Mouse (Mus musculus): ENCODE measurements around the gene Foxn3. TPM values are rescaled to one million over a fixed set of nuclear protein-coding genes. Genes with fewer than 3 reads are reported as not detected.

Foxn3 gene
- total RNA-seq, 2 experiments from 2014 or later: 52.6 to 89.1 TPM

DNA sequence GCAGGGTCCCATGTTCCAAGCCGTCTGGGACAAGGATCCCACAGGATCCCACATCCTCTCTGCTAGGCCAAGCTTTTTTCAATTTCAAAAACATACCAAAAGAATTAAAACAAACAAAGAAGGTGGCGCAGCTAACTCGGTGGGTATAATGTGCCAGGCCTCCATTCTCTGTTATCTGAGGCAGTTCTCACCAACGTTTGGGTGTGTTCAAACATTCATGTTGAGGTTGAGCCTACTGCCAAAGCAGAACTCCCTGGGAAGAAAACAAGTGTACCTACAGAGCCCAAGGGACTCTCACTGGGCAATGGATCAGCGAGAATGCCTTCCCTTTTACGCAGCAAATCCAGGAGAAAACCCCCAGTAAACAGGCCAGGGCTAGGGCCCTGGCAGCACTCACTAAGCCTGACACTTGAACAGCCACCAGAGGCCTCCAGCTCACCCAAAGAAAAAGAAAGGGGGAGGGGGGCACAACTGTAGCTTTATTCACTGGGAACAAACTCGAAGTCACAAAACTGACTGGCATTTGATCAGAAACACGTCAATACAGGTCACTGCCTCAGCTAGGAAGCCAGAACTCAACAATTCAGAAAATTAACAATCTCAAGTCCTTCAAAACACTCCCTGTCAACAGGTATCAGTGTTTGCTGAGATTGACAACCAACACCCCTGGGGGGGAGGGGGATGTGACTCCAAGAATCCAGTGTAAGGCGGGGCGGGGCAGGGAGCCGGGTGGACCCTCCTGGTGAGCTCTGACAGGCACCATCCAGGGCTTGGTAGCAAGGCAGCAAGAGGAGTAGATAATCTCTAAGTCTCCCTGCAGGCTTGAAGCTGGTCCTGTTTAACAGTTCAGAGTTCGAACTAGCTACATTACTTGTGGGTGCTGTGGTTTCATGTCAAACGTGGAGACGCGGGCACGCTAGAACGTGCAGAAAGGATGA, 177.2 kb downstream of the Foxn3 start:
- DNase-seq: no peak

DNA sequence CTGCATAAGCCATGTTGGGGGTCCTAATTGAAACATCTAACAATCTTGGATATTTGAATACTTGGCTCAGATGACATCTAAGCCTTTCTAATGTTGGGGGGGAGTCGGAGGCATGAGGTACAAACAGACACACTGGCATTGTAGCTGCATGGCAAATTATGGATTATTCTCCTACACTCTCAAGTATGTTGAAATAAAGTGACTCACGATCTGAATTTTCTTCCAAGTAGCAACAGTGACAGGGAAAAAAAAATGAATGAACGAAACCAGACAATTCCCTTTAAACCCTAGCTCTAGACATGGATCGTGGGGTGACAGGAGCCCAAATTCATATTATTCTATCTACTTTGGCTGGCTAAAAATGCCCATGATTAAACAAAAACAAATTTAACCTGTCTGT, 178.3 kb downstream of the Foxn3 start:
- no peak for DNase-seq

- no peak for DNase-seq
Measured at GRCm38 (mm10) chr12:99381317-99381716, 182.1 kb downstream of the Foxn3 start.

DNA sequence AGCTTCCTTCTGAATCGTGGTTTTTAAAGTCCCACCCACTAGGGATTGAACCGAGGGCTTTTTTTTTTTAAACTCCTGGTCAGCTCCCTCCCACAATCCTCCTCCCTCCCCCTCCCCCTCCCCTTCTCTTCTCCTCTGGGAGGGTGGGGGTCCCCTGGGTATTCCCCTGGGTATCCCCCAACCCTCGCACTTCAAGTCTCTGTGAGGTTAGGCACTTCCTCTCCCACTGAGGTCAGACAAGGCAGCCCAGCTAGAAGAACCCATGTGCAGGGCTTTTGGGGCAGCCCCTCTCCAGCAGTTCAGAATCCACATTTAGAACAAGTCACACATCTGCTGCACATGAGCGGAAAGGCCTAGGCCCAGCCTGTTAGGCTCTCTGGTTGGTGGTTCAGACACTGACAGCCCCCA, 182.5 kb downstream of the Foxn3 start:
- DNase-seq: no peak

DNA sequence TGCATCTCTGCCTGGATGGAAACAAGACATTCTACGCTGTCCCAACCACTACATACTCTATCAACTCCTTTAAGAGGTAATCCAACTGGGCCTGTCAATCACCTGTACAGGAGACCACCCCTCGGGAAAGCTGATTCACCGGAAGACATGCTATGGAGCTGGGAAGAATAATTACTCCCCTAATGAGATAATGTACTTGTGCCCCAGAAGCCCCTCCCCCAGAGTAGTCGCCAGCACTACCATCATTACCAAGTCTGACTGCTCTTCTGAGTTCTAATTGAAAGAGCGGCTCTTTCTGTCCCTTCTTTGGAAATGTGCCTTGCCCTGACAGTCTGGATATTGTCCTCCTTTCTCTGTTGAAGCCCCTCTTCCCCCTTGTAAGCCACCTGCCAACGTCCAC, 183.3 kb downstream of the Foxn3 start:
- no peak for DNase-seq

GRCm38 (mm10) chr12:99378284-99378683, 185.1 kb downstream of the Foxn3 start:
- no peak for DNase-seq

DNA sequence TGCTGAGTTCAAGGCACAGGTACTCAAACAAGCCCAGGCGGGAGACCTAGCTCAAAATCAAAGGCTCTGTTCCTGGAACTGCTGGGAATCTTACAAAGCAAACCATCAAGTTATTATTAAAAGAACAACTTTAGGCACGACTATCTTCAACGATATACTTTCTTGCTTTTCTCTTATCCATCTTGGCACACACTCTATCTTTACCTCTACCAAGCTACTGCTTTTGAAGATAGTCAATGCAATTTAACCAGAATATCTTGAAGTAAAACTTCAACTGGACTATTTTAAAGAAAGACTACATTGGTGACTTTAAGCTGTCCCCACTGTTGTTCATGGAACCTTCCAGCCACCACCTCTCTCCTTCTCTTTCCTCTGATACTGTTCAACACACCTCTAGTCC, 185.7 kb downstream of the Foxn3 start:
- no peak for DNase-seq

DNA sequence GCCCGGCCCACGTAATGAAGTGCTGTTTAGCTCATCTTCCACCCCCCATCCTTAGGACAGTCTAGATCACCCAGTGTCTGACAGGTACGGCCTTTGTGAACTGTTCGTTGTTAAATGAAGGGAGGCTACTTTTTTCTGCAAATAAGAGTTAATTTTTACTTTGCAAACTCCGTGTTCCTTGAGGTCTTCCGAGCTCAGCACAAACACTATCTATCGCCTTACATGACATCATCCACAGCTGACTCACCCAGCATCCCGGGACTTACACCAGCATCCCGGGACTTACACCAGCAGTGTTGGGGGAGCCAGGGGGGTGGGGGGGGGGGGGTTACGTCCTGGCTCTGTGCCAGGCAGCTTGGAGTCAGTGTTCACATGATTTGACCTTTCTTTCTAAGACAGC, 186.3 kb downstream of the Foxn3 start:
- DNase-seq: peak; percentile 55 to 66

- no peak for DNase-seq
Measured at GRCm38 (mm10) chr12:99375878-99376454, 187.4 kb downstream of the Foxn3 start.

GRCm38 (mm10) chr12:99375426-99375825, 188.0 kb downstream of the Foxn3 start:
- no peak for DNase-seq

- peak; percentile 67 to 73 for DNase-seq
Measured at GRCm38 (mm10) chr12:99374099-99374600, 189.2 kb downstream of the Foxn3 start.

DNA sequence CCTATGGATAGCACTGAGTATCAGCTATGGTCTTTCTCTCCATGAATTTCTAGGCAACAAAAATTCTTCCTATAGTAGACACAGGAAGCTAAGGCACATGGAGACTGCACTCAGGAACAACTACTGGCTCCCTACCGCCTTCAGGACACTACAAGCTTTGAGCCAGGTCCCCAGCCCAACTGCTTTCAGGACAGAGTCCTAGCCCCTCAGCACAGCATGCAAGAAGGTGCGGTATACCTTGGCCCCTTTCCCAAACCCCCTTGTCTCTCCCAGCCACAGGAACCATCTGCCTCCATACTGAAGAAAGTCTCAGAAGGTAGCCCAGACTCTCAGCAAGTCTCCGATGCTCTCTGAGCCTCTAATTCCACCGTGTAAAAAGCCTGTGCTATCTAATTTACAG, 189.8 kb downstream of the Foxn3 start:
- DNase-seq: no peak

GRCm38 (mm10) chr12:99371500-99371899, 191.9 kb downstream of the Foxn3 start:
- DNase-seq: no peak

DNA sequence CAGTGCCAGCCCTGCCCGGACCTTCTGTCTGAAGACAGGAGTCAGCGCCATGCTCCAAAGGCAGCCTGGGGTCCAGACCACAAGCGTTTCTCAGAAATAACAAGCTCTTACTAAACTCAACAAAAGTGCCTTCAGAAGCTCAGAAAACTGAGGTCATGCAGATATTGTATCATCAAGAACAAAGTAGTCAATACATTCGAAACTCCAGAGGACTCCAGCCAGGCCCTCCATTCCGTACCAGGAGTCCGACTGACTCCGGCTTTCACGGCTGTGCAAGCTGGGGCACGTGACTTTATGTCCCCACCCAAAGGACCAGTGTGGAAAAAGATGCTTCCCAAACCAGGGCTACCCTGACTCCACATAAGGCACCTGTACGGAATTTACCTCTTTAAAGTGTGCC, 195.1 kb downstream of the Foxn3 start:
- DNase-seq: no peak

- no peak for DNase-seq
Measured at GRCm38 (mm10) chr12:99365999-99366398, 197.4 kb downstream of the Foxn3 start.

DNA sequence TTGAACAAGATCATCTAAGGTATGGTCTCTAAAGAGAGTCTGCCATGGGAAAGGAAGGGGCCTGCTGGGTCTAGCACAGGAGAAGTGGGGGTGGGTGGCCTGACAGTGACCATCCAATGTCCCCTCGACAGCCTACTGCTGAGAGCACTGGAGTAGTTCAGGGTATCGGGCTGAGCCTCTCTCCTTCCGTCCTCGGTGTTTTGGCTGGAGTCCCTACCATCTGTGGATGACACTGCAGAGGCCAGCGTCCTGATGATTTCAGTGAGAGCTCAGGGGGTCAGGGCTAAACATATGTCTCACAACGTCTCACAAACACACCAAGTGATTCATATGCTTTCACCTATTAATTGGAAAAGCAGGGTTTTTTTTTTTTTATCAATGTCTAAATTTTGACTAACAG, 199.2 kb downstream of the Foxn3 start:
- DNase-seq: no peak

DNA sequence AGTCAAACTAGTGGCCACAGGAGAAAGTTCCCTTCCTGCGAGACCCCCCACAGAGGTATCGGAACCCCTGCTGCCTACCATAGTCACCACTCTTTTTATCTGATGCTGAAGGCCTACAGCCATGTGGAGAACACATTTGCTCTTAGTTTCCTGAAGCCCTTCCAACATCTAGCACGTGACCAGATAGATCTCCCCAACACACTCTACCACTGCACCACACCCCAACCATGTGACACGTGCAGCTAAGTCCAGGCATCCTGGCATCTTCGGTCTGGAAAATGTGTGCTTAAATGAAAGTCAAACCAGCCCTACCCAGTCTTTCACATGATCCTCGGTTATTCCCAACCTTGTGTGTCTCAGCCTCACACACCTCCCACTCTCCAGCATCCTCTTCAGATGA, 200.4 kb downstream of the Foxn3 start:
- DNase-seq: no peak

- no peak for DNase-seq
Measured at GRCm38 (mm10) chr12:99361752-99362132, 201.6 kb downstream of the Foxn3 start.

- no peak for DNase-seq
Measured at GRCm38 (mm10) chr12:99360958-99361751, 202.2 kb downstream of the Foxn3 start.

- DNase-seq: no peak
Measured at GRCm38 (mm10) chr12:99358698-99359097, 204.7 kb downstream of the Foxn3 start.

- no peak for DNase-seq
Measured at GRCm38 (mm10) chr12:99356660-99357059, 206.7 kb downstream of the Foxn3 start.

GRCm38 (mm10) chr12:99353692-99354091, 209.7 kb downstream of the Foxn3 start:
- no peak for DNase-seq

DNA sequence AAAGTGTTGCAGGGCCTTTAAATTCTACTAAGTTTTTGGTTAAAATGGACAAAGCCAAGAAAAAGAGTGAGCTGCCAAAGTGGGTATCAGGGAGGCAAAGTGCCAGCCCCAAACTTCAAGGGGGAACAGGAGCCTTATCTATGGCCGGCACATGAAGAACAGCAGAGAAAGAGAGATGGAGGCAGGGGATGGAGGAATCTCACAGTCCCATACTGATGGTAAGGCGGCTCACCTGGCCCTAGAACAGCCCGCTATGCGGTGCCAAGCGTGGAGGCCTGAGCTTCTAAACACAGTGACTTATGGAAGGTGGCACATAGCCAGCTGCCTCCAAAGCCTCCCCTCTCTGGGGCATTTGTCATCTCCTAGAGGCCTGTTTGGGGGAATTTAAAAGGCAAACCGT, 210.8 kb downstream of the Foxn3 start:
- no peak for DNase-seq
